Mouse (Mus musculus) thymus, adult 2 months (tissue): ENCODE measurements around the gene Flnb.

Experiments used
- CTCF ChIP-seq: fragments of 200-500 bp; IDR thresholded peaks from 2 replicates; pipeline ENCODE4 v1.5.1; 2012; ENCODE audit warnings: mild to moderate bottlenecking, control low read depth, low read length, moderate library complexity, borderline replicate concordance; ENCODE audit not compliant: control insufficient read depth, poor library complexity, insufficient read depth; ENCODE audit errors: extremely low read depth
- POLR2A ChIP-seq: fragments of 200-500 bp; IDR thresholded peaks from 2 replicates; pipeline ENCODE4 v1.6.1; 2012; ENCODE audit warnings: mild to moderate bottlenecking, low read length, control low read depth, moderate library complexity; ENCODE audit not compliant: control insufficient read depth, poor library complexity, insufficient read depth; ENCODE audit errors: extremely low read depth

- TF ChIP-seq CTCF (no peak), POLR2A (no peak)
Observed at GRCm38 (mm10) chr14:7885540-7885939, 67.8 kb downstream of the Flnb start.
